Mouse (Mus musculus) activated CD4-positive, CD25-positive, alpha-beta regulatory T cell, adult 9 weeks (primary cell): ENCODE results near the gene Nup210. TPM values are rescaled to one million over a fixed set of nuclear protein-coding genes. Genes with fewer than 3 reads are reported as not detected.

Experiments
- polyA plus RNA-seq: library from polyadenylated mRNA; unstranded; fragments of 100-300 nt; shearing (Covaris generic); gene quantifications from one replicate; pipeline ENCODE4 v1.2.1, GENCODE M21; 2017

The Nup210 gene
- polyA plus RNA-seq: 277 TPM

DNA sequence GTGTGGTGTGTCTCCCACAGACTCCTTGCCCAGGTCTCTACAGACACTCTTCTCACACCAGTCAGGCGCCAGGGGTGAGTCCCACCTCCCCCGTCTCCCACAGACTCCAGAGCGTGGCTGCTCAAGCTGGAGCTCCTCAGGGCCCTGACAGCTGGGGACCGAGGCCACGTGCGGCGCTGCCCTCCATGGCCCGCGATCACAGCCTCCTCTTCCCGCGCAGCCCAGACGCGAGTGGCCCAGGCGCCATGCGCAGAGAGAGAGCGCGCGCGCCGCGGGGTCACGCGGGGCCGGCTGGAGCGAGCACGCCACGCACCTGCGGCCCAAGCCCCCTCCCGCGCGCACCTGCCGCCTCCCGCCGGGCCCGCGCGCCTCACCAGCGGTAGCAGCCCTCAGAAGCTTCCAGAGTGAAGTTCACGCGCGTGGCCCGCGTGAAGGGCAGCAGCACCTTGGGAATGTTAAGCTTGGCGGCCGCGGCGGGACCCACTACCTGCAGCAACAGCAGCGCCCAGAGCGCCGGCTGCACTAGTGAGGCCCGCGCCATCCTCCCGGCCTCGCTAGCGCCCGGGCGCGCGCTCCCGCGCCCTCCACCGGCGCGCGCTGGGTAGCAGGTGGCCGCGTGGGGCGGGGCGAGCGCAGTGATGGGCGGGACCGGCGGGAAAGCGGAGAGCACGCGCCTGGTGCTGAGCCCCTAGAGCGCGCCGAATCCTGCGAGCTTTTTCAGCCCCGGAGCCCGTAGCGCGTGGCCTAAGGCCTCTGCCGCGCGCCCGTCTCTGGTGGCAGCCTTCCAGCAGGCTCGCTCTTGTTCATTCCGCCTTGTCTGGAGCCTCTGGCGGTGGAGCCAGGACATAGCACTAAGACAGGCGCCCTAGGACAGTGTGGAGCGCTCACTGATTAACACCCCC is at the start of gene Nup210:
TSS of gene Nup210 (minus strand) at position 586 of the 902 bp plus-strand sequence.

DNA sequence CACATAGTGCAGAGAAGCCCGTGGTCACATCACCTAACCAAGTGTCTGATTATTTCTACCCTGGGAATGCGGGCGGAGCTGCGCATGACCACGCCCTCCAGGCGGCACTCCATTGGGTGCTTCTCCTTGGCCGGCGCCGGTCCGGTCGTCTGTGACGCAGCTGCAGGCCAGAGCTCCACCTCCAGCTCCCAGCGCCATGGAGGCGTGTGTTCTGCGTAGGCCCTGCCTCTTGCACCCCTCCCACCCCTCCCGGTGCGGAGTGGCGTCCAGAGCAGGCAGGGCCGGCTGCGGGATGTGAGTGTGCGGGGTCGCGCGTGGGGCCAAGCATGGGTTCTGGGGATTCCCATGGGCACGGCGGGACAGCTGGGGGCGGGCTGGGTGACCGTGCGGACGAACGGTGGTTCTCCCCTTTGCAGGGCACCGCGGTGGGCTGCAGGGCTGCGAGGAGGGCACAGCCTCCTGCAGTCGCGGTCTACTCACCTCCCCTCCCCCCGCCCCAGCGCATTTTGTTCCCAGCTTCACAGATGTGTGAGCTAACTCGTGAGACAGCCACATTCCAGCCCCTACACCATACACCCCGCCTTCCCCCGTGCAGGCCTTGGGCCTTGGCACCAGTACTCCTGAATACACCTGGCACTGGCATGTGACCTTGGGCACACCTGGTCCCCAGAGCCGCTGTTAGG is 40.1 kb upstream of the Nup210 start, which contains the start of gene Hdac11:
TSS of gene Hdac11 (plus strand) at position 112 of the 683 bp plus-strand sequence.

DNA sequence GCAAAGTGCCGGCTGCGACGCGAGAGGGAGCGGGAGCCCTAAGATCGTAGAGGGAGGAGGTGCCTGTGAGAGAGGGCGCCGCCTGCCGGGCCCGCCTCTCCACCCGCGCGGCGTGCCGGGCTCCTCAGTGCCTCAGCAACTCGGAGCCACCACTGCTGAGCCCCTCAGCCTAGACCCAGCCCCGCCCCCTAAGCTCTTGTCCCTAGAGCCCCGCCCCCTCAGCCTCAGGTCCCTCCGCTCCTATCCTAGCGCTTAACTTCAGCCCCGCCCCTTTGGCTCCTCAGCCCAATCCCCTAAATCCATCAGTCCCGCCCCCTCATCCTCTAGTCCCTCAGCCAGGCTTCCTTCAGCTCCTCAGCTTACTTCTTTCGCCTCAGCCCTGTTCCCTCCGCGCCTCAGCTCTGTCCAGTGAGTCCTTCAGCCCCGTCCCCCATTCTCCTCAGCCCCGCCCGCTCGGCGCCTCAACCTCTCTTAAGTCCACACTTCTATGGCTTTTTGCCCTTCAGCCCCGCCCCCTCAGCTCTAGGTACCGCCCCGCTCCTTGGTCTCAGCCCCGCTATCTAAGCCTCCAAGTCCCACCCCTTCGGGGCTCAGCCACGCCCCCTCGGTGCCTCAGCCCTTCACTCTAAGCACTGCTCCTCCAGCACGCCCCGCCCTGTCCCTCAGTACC is 127.8 kb downstream of the Nup210 start, which contains the start of gene Iqsec1:
TSS of gene Iqsec1 (minus strand) at position 38 of the 670 bp plus-strand sequence.

Other genes with a start within 250 kb of the Nup210 start
- 8.1 TPM for gene Iqsec1, start 128.1 kb downstream of the Nup210 start, polyA plus RNA-seq
- 1.2 TPM for gene Hdac11, start 39.8 kb upstream of the Nup210 start, polyA plus RNA-seq
- gene Fbln2, start 95.6 kb upstream of the Nup210 start, polyA plus RNA-seq: 0.51 TPM